Mouse (Mus musculus) brain, adult 2 months (tissue): Measurements from ENCODE around the gene Cfap157.

Experiments used
- DNase-seq: peaks from one replicate; pipeline ENCODE4 v3.0.0; 2011; ENCODE audit warnings: low read depth, low spot score

Cfap157 gene

GRCm38 (mm10) chr2:32781710-32782109, 2.5 kb downstream of the Cfap157 start:
- DNase-seq: no peak

- DNase-seq: no peak
Measured at GRCm38 (mm10) chr2:32779714-32780113, 4.5 kb downstream of the Cfap157 start.

- DNase-seq: peak; percentile 85
Measured at GRCm38 (mm10) chr2:32779131-32779530, 5.1 kb downstream of the Cfap157 start.

- DNase-seq: no peak
Measured at GRCm38 (mm10) chr2:32778081-32778480, 6.1 kb downstream of the Cfap157 start.

GRCm38 (mm10) chr2:32776192-32776591, 8.0 kb downstream of the Cfap157 start:
- DNase-seq: no peak

- DNase-seq: peak; percentile 98
Measured at GRCm38 (mm10) chr2:32775359-32776074, 8.7 kb downstream of the Cfap157 start, which contains the start of the genes Ttc16 and Ptrh1. TSS of gene Ttc16 (minus strand) at chr2:32775633. TSS of gene Ptrh1 (plus strand) at chr2:32775786.

- DNase-seq: no peak
Measured at GRCm38 (mm10) chr2:32772626-32773279, 11.5 kb downstream of the Cfap157 start.

GRCm38 (mm10) chr2:32771886-32772285, 12.3 kb downstream of the Cfap157 start:
- no peak for DNase-seq

- no peak for DNase-seq
Measured at GRCm38 (mm10) chr2:32769327-32770085, 14.7 kb downstream of the Cfap157 start.

- peak; percentile 56 for DNase-seq
Measured at GRCm38 (mm10) chr2:32768661-32769285, 15.5 kb downstream of the Cfap157 start.

- no peak for DNase-seq
Measured at GRCm38 (mm10) chr2:32767241-32767640, 17.0 kb downstream of the Cfap157 start.

- DNase-seq: no peak
Measured at GRCm38 (mm10) chr2:32763353-32763752, 20.9 kb downstream of the Cfap157 start.

- peak; percentile 46 for DNase-seq
Measured at GRCm38 (mm10) chr2:32761859-32762258, 22.4 kb downstream of the Cfap157 start.

GRCm38 (mm10) chr2:32761361-32761760, 22.9 kb downstream of the Cfap157 start:
- peak; percentile 55 for DNase-seq

GRCm38 (mm10) chr2:32759001-32759400, 25.2 kb downstream of the Cfap157 start:
- DNase-seq: peak; percentile 37

GRCm38 (mm10) chr2:32758503-32758902, 25.7 kb downstream of the Cfap157 start:
- DNase-seq: no peak

GRCm38 (mm10) chr2:32757056-32757845, 27.0 kb downstream of the Cfap157 start, which contains the start of gene Tor2a:
TSS of gene Tor2a (plus strand) at chr2:32757234.
- peak; percentile 99 for DNase-seq

- DNase-seq: no peak
Measured at GRCm38 (mm10) chr2:32756674-32757055, 27.6 kb downstream of the Cfap157 start.

- DNase-seq: no peak
Measured at GRCm38 (mm10) chr2:32752181-32752580, 32.0 kb downstream of the Cfap157 start.

GRCm38 (mm10) chr2:32751665-32752033, 32.6 kb downstream of the Cfap157 start:
- DNase-seq: no peak
